Mouse (Mus musculus) urinary bladder, adult 18-20 months (tissue): ENCODE measurements at regions not wholly inside any gene's neighbourhood (a gene's known extent, or its start where the extent isn't known, plus 50 kb on each side); places are given as distances from the start of the nearest gene placed in this dataset.
"Not testable (repeated sequence)": the region's sequence is repeated elsewhere in the genome, so short reads cannot be mapped to it uniquely, and the experiment has no call there.

Experiments
- DNase-seq, 2 experiments: peaks; one replicate each; pipeline ENCODE4 v3.0.0; 2022; ENCODE audit warnings: low spot score in 2 of 2, mixed read lengths in 2 of 2

DNA sequence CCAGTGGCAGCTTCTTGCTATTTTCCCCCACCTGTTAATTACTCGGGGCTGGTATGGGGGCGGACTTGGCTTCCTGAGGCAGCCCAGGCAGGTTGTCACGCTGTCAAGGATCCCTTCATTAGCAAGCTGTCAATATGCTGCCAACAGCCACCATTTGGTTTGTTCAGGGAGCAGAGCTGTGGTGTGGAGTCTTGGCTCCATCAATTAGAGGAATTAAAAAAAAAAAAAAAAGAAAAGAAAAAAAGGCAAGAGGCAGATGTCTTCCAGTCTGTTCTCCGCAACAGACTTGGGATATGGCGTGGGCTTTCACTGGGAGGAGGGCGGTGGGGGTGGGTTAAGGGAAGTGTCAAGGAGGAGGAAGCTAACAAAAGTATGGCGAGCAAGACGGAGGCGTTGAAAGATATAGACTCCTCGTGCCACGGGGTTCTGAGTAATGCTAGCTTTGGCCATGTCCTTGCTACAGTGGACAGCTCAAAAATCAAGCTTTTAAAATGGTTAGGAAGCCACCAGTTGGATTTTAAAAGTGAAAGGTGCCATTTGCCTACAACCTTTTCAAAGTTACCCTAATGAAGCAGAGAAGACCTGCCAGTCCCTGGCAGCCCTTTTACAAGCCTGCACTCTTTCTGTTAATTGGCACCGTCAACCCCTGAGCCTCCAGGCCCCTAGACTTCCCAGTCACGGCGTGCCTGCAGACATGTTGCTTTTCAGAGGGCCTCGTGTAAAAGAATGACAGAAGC is 530.7 kb downstream of the Pdcd6ip start:
- DNase-seq, result no peak

- no peak for DNase-seq
Measured at GRCm38 (mm10) chr9:113171767-113172405, 536.2 kb downstream of the Pdcd6ip start.

DNA sequence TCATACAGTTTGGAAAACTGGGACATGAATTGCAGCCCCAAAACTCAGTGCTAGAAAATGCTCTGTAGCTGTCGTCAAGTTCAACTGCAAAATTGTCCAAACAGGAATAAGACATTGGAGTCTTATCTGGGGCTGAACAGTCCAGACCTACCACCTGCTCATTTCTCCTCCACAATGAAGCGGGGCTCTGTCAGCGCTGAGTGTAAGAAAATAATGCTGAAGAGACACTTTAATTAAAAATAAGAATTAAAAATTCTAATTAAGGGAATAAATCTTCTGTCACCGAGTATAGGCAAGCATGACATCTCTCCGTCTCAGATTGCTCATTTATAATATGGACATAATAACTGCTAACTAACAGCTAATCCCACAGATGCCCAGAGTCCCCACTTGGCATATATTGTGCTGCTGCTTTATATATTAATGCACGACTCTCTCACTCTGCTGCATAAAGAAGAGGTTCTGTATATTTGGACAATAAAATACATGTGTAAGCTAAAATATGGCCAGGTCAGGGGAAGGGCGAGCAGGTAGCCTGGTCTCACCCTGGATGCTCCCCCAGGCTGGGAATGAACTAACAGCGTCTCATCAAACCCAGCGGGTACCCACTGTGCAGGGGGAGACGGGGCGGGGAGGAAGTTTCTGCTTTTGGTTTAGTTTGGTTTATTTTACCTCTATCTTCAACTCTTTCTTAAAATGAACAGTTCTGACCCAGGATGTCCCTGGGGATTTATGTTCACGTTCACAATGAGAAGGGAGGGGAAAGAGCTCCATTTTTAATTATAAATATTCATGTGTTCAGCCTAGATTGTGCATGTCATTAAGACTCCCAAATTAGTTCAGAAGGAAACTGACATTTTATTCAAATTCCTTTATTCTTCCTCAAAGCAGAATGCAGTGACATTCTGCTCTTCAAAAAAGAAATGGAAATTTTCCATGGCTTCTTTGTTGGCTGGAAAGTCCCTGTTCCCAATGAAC is 544.9 kb downstream of the Pdcd6ip start:
- DNase-seq, result no peak

DNA sequence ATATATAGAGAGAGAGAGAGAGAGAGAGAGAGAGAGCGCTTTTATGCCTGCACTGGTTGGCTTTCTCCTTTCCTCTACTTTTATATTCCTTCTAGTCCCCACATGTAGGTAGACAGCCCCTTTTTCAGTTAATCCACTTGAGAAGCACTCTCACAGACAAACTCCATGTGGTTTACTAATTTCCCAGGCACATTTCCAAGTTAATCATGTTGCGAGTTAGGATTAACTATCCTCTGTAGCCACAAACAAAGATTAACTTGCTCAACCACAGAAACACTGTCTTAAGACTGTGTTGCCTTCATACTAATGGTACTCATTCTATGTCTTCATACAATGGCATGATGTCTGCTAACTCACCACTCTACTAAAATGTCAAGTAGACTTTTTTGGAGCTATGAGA is 548.0 kb downstream of the Pdcd6ip start:
- DNase-seq, result no peak

DNA sequence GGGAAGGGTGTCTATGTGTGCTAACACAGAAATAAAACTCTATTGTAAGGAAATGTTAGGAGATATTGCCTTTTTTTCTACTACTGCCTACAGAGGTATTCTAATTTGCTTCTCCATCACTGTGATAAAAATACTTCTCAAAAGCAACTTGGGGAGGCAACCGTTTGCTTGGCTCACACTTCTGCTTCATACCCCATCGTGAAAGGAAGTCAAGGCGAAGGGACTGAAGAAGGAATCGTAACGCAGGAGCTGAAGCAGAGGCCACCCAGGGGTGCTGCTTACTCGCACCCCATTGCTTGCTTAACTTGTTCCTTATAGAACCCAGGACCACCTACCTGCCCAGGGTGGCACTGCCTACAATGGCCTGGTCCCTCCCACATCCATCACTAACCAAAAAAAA is 550.0 kb downstream of the Pdcd6ip start:
- no peak for DNase-seq

- no peak for DNase-seq
Measured at GRCm38 (mm10) chr9:113157474-113158076, 550.5 kb downstream of the Pdcd6ip start.

DNA sequence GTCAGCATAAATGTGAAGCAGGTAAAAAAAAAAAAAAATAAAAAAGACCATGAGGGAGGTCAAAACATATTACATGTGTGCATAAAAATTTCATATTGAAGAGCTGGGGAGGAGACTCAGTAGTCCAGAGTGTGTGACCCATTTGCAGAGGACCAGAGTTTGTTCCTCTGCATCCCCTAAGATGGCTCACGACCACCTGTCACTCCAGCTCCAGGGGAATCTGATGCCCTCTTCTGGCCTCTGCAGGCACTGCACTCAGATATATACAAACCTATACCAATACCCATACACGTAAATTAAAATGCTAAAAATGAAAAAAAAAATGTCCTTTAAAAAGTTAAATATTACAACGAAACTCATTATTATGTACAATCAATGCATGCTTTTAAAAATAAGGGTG is 551.4 kb downstream of the Pdcd6ip start:
- DNase-seq, result no peak

GRCm38 (mm10) chr9:113149084-113149483 is 559.0 kb downstream of the Pdcd6ip start:
- no peak for DNase-seq

DNA sequence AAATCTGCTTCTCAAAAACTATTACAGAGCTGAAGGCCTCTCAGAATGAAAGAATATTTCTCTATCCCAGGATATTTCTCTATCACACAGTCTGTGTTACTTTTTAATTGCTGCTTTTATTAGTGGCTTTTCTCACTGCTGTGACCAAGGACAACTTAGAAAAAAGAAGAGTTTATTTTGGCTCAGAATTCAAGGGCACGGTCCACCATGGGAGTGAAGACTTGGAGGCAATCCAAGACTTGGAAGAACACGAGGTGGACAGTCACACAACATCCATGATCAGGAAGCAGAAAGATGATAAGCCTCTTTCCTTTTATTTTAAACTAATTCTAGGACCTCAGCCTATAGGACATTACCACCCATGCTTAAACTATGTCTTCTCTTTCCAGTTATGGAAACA is 561.5 kb downstream of the Pdcd6ip start:
- no peak for DNase-seq

- DNase-seq, result no peak
Measured at GRCm38 (mm10) chr9:113145036-113145435, 563.0 kb downstream of the Pdcd6ip start.

GRCm38 (mm10) chr9:113134611-113135010 is 573.4 kb downstream of the Pdcd6ip start:
- no peak for DNase-seq

DNA sequence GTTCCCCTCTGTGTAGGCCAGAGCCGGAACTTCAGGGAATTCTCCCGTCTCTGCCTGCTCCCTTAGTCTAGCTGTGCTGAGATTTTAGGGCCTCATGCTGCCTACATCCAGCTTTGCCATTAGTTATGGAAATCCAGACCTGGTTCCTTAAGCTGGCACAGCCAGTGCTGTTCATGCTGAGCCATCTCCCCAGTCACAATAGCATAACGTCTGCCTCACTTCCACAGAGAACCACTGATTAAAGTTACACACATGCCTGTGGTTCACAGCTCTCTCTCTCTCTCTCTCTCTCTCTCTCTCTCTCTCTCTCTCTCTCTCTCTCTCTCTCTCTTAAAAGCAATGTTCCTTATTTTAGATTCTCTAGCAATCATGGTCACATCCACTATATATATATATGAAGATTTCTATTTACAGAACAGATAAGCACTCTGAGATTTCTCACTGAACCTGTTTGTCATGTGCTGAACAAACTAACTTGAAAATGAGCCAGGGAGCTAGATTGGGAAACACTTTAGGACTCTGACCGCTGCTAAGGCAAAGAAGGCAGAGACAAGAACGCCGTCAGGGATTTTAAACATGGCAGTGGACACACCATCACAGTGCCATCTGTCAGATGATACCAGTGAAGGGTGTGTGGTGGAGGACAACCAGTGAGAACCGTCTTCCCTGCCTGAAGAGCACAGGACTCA is 584.9 kb downstream of the Pdcd6ip start:
- DNase-seq, result no peak

- no peak for DNase-seq
Measured at GRCm38 (mm10) chr9:113122253-113122749, 585.8 kb downstream of the Pdcd6ip start.

DNA sequence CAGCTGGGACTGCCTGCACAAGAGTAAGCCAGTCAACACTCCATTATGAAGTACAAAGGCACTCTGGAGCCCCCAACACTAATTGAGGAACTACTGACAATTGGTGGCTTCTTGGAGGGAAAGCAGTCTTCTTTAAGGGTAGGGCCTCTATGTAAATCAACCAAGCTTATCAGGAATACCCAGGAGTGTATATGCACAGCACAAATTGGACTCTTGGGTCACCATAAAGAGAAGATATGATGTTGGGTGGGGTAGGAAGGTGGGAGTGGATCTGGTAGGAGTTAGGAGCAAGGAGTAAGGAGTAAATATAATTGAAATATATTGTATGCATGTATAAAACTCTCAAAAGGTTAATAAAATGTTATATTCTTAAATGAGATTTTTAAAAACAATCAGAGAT is 587.7 kb downstream of the Pdcd6ip start:
- no peak for DNase-seq

DNA sequence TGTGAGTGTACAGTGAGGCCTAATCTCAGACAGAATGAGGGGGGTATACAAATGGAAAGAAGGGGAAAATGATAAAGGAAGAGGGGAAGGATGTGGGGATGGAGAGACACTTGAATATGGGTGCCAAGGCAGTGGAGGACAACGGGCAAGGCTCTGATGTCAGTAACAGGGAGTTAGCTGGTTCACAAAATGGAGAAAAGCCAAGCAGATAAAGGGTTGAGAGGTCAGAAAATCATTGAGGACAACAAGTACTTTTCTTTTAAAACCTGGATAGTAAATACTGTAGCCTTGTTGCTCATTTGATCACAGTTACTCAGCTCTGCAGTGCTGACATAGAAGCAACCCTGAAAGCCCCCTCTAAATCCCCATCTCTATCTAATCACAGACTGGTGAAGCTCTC is 588.3 kb downstream of the Pdcd6ip start:
- no peak for DNase-seq

GRCm38 (mm10) chr9:113115576-113115975 is 592.5 kb downstream of the Pdcd6ip start:
- DNase-seq, result no peak

GRCm38 (mm10) chr9:113112753-113113152 is 595.3 kb downstream of the Pdcd6ip start:
- DNase-seq, result no peak

- no peak for DNase-seq
Measured at GRCm38 (mm10) chr9:113101733-113102132, 606.3 kb downstream of the Pdcd6ip start.

DNA sequence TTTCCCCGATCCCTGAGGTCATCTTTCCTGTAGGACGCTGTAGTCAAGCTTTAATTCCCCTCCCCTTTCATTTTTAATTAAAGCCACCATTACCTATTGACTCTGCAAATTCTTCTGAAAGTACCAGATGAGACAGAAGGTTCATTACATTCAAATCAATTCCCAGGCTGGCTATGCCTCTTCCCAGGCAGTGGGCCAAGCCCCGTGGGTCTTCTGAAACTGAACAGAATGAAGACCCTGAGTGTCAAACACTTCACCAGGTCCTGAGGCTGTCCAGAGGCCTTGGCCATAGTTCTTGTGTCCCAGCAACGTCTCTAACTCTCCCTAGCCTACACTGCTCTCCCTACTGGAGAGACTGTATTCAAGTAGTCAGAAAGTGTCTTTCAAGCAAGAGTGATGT is 607.4 kb downstream of the Pdcd6ip start:
- DNase-seq, result no peak

- not testable (repeated sequence) for DNase-seq
Measured at GRCm38 (mm10) chr9:113095421-113095820, 612.6 kb downstream of the Pdcd6ip start.

DNA sequence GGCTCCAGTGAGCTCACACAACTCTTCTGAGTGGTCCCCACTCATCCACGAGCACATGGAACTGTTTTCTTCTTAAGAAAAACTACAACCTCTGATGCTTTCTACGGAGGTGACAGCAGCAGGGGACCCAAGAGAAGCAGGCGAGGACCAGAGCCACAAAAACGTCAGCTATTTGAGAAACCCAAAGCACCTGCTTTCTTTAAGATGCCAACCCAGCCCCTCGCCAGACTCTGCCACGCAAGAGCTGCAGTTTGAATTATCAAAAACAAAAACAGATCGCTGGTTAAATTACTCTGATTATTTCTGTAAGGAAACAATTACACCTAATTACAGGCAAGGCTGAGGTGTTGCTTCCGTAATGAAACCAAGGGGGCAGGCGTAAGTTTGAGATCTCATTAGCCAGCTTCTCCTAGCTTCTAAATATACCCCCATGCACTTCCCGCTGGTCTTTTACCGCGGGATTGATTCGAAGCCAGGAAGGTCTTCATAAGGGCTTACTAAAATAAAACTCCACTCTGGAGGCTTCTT is 614.1 kb downstream of the Pdcd6ip start:
- no peak for DNase-seq
